Mouse (Mus musculus): ENCODE measurements around the gene Rps15.

- no peak for TF ChIP-seq CTCF (IDR thresholded peaks at IDR 0.05; ENCODE audit: low read depth)
- TF ChIP-seq EP300 (IDR thresholded peaks at IDR 0.05; ENCODE audit: low read depth): no peak; the same call in none of the 2 replicates
These were observed 27.7 kb upstream of the Rps15 start for GRCm38 (mm10) chr10:80264341-80265148.

All from heart, postnatal 0 days (tissue).